Mouse (Mus musculus) neutrophil, adult 5-6 weeks (primary cell): ENCODE results near the gene Rfesd. TPM values are rescaled to one million over a fixed set of nuclear protein-coding genes. Genes with fewer than 3 reads are reported as not detected.
A peak's percentile ranks its signal among the peaks of the same experiment; 100 is the strongest.

Source experiments
- ATAC-seq: fragments of 151-379, 151-347 bp; 2 replicates; pipeline ENCODE4 v1.8.0; 2017; ENCODE audit warnings: mild to moderate bottlenecking, moderate TSS enrichment; ENCODE audit not compliant: insufficient number of reproducible peaks, poor library complexity, low FRiP score, severe bottlenecking; ENCODE audit errors: extremely low read depth
- total RNA-seq: library from RNA; stranded (forward); fragments of 200-1000 nt; gene quantifications from 2 replicates; pipeline ENCODE4 v1.2.3, GENCODE M21; 2017

Rfesd gene
- total RNA-seq, 1 experiment from 2014 or later, result 14.3 TPM

DNA sequence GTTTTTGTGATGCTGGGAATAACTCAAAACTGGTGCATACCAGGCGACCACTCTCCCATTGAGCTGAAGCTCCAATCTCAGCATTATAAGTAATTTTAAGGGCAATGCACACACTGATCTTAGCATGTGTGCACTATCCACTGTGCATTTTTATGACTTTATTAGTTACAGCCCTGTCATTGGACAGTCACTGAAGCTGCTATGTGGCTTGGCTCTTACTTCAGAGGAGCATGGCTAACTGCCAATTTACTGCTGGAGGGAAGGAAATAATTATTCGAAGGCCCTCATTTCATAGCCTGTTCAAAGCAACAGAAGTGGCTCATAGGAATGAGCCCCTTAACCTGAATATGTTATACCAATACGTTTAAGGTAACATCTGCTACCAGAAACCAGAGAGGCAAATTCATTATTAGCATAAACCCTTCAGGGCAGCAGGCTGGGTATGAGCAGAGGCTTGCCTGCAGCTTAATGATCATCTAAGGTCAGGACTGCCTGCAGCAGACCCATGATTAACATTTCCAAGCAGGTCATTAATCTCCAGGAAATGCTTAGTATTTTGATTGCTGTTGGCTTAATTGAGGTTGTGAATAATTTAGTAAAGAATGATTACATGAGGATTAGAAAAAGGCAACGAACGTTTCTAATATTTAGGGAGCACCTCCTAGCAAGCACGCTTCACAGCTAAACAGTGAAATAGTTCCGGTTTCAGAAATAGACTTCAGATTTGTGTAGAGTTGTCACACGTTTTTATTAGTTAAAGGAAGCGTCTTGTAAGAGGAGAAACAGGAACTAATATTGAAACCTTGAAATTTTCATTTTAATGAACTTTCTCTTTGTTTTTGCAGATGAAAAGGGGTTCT is 26.1 kb downstream of the Rfesd start:
- peak; percentile 61 for ATAC-seq

DNA sequence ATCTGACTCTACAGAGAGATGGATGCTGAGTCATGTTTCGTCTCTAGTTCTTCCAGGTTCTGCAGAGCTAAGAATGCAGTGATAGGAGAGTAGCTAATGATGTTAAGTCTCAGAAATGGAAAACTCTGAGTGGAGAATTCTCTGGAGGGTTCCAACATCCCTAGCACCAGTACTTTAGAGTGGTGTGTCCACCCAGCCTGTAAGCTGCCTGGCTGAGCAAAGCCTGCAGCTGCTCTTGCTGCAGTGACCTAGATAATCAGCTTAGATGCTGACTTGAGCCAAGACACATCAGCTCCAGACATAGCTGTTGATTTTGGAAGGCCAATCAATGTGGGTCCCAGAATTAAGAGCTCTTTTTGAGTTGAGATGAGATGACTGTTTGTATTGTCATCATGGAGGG is 30.4 kb downstream of the Rfesd start:
- ATAC-seq, result no peak

DNA sequence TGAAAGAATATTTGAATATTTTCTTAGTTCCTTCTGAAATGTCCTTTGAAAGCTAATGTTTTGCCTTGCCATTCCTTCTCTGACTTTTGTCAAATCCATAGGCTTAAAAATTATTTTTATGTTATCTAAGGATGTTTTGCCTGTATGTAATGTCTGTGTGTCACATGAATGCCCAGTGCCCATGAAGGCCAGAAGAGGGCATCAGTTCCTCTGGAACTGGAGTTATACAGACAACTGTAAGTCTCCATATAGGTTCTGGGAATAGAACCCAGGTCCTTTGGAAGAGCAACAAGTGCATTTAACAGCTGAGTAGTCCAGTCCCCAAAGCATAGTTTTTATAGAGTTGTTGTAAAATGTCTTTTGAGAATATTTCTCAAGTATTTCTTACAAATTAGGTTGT is 36.6 kb downstream of the Rfesd start:
- peak; percentile 53; the same call in 1 of the 2 replicates for ATAC-seq

DNA sequence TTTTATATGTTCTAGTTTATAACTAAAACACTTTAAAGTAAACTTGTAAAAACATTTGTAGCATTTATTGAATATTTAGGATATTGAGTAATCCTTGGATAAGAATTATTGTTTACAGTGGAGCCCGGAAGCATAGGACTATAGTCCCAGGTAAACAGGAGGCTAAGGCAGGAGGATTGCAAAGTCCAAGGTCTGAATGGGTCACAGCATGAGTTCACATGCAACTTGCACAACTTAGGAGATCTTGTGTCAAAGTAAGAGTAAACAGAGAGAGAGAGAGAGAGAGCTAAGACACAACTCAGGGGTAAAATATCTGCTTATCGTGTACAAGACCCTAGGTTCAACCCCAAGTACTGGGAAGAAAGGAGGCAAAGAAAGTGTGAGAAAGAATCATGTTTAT is 41.9 kb downstream of the Rfesd start:
- ATAC-seq, result no peak

DNA sequence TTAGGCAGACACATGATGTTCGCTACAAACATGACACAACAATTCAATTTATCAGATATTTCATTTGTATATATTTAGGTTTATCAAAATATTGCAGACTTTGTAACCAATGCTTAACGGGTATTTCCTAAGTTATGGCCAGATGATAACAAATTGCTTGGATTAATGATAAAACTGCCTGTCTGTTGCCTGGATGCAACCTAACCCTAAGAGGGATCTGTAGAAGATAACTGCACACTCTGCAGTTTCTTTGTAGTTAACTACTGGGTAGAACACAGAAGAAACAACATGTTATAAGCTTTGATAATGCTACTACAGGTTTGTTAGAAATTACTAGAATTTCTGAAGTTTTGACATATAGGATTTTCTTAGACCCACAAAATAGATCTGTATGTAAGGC is 42.3 kb downstream of the Rfesd start:
- no peak for ATAC-seq

DNA sequence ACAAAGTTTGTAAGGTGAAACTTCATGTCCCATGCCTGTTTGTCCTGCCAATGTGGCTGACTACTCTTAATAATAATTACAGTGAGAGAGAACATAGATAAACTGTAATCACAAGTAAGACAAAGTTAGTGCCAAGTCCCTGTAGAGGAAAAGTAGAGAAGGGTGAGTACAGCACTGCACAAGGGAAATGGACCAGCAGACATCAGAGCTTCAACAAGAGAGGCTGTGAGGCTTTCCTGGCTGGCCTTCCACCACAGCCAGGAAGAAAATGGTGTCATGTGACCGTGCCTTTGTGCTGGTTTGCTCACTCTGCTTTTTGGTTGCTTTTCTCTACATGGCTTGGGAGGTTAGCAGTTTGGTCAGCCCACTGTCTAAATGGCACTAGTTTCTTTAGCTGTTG is 42.9 kb downstream of the Rfesd start:
- ATAC-seq, result no peak

DNA sequence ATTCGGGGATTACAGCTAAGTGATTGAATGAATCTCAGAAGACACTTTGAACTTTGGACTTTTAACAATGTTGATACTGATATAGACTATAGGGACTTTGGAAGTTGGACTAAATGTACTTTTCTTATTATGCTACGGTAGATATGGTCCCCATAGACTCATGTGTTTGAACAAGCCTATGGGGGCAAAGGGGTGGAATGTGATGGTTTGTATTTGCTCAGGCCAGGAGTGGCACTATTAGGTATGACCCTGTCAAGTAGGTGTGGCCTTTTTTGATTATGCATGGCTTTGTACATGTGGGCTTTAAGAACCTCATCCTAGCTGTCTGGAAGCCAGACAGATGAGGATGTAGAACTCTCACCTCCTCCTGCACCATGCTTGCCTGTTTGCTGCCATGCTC is 44.0 kb downstream of the Rfesd start:
- ATAC-seq, result no peak

DNA sequence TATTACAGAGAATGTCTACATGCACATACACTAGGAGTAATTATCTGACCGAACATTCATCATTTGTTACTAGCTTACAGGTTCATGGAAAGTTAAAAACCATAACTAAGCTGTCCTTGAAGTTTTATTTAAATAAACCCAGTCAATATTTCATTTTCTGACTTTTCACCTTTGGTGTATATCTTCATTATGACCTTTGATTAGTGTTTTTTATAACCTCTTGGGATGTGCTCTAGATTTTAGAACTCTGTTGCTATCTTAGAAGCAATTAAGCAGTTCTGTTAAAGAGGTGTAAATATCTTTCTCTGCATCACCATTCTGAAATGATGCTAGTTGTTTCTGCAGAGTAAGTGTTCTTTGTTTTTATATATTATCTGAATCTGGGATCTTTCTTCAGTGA is 51.7 kb downstream of the Rfesd start, which contains the start of gene Spata9:
TSS of gene Spata9 (plus strand) at position 301 of the 400 bp plus-strand sequence.
- no peak for ATAC-seq

DNA sequence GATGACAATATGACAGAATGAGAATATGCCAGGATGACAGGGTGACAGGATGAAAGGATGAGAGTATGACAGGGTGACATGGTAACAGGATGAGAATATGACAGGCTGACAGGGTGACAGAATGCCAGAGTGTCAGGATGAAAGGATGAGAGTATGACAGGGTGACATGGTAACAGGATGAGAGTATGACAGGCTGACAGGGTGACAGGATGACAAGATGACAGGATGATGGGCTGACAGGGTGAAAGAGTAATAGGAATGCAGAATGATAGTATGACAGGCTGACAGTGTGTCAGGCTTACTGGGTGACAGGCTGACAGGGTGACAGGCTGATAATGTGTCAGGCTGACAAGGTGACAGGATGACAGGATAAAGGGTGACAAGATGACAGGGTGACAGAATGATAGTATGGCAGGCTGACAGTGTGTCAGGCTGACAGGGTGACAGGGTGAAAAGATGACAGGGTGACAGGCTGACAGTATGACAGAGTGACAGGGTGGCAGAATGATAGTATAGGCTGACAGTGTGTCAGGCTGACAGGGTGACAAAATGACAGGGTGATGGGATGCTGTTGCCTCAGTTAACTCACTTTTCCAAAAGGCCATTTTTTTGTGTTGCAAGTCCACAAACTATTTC is 63.0 kb downstream of the Rfesd start:
- no peak for ATAC-seq

Other genes starting within 250 kb of the Rfesd start
- gene Glrx, start 178.9 kb downstream of the Rfesd start, total RNA-seq, result 96.4 and 107 TPM in 2 replicates
- gene Rhobtb3, start 74.8 kb downstream of the Rfesd start, total RNA-seq, result 0.23 TPM in 1 of 2 replicates, not detected in the other
- not detected in 2 replicates for gene Spata9, start 51.6 kb downstream of the Rfesd start, total RNA-seq
- gene Gpr150, start 38.3 kb upstream of the Rfesd start, total RNA-seq, result not detected in 2 replicates
- 16.3 and 20.1 TPM in 2 replicates for gene Arsk, start 79.9 kb upstream of the Rfesd start, total RNA-seq
- 25.3 and 27.6 TPM in 2 replicates for gene Ttc37, start 80.0 kb upstream of the Rfesd start, total RNA-seq